Mouse (Mus musculus) spleen, postnatal 10 days (tissue): Measurements from ENCODE around the gene 6430628N08Rik.

Source experiments
- DNase-seq, 2 experiments: peaks; one replicate each; pipeline ENCODE4 v3.0.0; 2021 to 2022; ENCODE audit warnings: low spot score in 2 of 2

The 6430628N08Rik gene

DNA sequence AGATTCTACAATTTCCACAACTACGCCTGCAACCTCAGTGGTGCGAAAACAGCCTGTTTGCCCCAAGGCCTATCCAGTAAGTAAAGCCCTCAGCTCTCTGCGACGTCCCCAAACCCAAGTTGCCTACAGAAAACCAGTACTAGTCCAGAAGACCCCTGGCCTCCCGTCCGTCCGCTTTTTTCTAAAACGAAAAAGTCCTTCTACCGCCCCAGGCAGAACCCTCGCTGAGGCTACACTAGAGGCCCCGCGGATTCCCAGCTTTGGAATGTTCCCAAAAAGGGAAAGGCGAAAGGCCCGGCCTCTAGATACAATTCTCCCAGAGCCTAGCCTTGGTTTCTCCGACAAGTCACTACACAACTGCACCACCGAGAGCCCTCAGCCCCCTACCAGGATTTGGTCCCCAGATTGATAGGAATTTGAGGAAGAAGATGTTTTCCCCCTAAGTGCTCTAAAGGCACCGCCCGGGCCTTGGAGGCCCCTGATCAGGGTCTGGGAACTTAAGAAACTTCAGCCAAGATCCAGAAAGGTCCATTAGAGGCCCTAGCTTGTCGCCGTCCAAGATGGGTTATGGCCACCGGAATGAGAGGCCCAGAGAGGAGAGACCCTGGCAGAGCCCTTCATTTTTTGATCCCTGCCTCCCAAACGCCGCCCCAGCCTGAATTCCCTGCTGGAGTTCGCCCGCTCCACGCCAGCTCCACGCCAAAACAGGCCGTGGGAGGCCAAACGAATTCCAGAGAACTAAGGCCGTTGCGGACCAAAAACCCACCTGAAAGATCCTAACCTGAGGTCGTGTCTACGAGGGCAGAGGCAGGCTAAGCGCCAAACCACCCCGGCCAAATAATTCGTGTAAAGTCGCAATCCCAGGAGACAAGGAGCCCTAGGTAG is 48.1 kb downstream of the 6430628N08Rik start:
- no peak for DNase-seq

- DNase-seq = no peak
These were observed 49.0 kb downstream of the 6430628N08Rik start, which contains the start of gene Dmbx1 for GRCm38 (mm10) chr4:115939295-115940102. TSS of gene Dmbx1 (minus strand) at chr4:115939926.

- DNase-seq = no peak
These were observed 50.2 kb downstream of the 6430628N08Rik start for GRCm38 (mm10) chr4:115940681-115941080.

DNA sequence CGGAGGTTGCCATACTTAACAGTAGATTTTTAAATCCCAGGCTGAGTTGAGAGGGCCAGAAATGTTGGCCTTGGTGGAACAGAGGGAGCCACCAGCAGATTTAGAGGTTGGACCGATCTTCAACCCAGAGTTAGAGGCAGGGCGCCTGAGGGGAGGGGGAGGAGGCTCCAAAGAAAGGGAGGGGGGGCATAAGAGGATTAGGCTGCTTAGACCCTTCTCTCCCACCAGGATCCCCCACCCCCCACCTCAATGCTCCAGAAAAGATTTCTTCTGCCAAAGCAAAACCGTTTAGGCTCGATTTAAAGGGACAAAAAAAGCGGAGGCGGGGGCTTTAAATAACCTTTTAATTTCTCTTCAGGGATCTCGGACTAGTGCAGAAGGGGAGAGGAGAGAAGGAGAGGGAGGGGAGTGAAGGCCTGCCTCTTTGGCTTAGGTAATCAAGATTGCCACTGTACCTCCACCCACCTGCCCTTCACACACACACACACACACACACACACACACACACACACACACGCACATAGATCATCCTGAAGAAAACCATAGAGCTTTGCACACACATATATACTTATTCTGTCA is 50.9 kb downstream of the 6430628N08Rik start:
- no peak for DNase-seq

GRCm38 (mm10) chr4:115943669-115944314 is 53.3 kb downstream of the 6430628N08Rik start:
- DNase-seq = no peak
